Mouse (Mus musculus) splenic B cell, adult 2 months (primary cell): ENCODE data around the gene Plekha4.
"Not testable (repeated sequence)": the region's sequence is repeated elsewhere in the genome, so short reads cannot be mapped to it uniquely, and the experiment has no call there.

Experiments used
- DNase-seq: peaks from one replicate; pipeline ENCODE4 v3.0.0-alpha.2; 2011; ENCODE audit warnings: low read depth, low spot score
- H3K27me3 ChIP-seq: 2 replicates; pipeline ENCODE4 v1.6.1; 2012; ENCODE audit warnings: mild to moderate bottlenecking, low read length, moderate library complexity, mixed read lengths; ENCODE audit not compliant: control insufficient read depth, poor library complexity, insufficient read depth, severe bottlenecking
- H3K36me3 ChIP-seq: 2 replicates; pipeline ENCODE4 v1.6.1; 2012; ENCODE audit warnings: mild to moderate bottlenecking, low read length, moderate library complexity, mixed read lengths; ENCODE audit not compliant: control insufficient read depth, poor library complexity, insufficient read depth, severe bottlenecking

The Plekha4 gene

DNA sequence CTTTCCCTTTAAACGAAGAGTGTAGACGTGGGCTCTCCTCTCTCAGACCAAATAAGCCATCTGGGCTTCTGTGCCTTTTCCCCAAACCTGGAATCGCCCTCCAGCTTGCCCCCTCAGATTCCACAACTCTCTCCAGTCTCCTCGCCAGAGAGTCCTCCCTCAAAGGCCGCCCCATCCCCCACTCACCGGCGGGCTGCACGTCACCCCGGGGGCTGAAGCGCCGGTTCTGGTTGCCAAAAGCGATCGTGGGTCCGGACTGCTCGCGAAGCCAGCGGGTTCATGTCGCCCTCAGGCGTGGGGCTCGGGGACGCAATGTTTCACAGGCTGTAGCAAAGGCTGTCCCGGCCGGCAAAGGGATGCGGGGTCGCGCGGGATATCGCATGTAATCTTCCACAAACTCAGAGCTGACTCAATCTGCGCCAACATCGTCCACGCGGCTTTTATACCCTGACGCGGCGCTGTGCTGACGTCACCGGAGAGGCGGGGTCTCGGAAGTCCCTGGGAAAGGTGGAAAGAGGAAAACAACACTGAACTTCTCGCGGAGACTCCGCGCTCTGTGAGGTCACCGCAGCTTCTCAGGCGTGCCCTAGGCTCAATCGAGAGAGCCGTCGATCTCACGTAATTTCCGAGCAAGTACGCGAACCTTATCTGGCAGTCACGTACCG, at the start of gene Plekha4, which contains the start of gene Ppp1r15a:
TSS of gene Plekha4 (plus strand) at position 522 of the 665 bp plus-strand sequence.
TSS of gene Ppp1r15a (minus strand) at position 460 of the 665 bp plus-strand sequence.
- H3K36me3 ChIP-seq = no peaks in the 10 kb centered on the region
- no peaks in the 10 kb centered on the region; the same call in 1 of the 2 replicates for H3K27me3 ChIP-seq
- peak; percentile 98 for DNase-seq

DNA sequence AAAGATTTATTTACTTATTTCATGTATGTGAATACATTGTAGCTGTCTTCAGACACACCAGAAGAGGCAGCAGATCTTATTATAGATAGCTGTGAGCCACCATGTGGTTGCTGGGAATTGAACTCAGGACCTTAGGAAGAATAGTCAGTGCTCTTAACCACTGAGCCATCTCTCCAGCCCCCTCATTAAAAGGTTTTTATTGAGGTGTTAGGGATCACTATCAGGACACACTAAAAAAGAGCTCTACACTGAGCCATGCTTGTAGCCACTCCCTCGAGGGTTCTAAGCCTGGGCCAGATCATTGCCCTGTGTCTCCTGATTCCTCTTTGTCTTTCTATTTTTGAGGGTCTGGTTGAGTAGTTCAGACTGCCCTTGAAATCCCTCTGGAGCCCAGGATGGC, 49.7 kb upstream of the Plekha4 start:
- no peak for DNase-seq
- Histone ChIP-seq H3K27me3 (no peaks in the 10 kb centered on the region), H3K36me3 (no peaks in the 10 kb centered on the region)

DNA sequence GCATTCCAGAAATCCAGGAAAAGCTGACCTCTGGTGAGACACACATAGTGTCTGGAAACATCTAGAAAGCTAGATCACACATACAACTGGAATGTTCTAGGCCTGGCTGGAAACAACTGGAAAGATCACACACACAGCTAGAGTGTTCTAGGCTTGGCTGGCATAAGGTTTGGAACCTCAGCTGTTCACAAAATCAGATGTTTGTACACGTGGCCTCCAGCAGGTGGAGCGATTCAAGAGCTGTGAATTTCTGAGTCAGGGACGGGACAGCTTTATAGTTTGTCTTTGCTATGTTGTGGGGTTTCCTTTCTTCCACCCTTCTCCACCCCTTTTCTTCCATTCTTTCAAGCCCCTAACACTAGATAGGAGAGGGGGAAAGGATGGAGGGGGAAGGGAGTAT, 49.1 kb upstream of the Plekha4 start:
- peak; percentile 76 for DNase-seq
- no peaks in the 10 kb centered on the region for H3K36me3 ChIP-seq
- no peaks in the 10 kb centered on the region for H3K27me3 ChIP-seq

DNA sequence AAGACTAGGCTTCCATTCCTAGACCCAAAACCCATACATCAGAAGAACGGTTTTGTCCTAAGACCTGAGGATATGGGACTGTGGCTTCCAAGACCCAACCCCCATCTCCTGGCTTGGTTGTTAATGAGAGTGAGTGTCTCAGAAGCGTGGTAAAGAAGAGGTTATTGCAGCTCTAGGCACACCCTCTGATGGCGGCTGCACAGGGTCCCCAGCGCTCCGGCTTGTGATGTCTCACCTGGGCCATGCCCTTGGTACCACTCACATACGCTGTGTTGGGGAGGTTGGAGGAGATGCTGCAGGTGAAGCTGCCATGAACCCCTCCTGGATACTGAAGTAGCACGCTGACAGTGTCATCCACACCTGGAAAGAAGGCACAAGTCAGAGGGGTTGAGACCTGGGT, 47.4 kb upstream of the Plekha4 start:
- Histone ChIP-seq H3K27me3 (no peaks in the 10 kb centered on the region), H3K36me3 (no peaks in the 10 kb centered on the region)
- DNase-seq = no peak

DNA sequence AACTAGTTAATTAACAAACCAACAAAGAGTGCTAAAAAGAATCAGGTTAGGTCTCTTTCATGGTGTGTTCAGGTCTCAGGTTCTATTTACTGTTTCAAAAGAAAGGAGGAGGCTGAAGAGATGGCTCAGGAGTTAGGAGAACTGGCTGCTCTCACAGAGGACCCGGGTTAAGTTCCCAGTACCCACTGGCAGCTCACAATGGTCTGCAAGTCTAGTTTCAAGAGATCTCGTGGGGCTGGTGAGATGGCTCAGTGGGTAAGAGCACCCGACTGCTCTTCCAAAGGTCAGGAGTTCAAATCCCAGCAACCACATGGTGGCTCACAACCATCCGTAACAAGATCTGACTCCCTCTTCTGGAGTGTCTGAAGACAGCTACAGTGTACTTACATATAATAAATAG, 45.8 kb upstream of the Plekha4 start:
- not testable (repeated sequence) for H3K36me3 ChIP-seq, DNase-seq, H3K27me3 ChIP-seq

DNA sequence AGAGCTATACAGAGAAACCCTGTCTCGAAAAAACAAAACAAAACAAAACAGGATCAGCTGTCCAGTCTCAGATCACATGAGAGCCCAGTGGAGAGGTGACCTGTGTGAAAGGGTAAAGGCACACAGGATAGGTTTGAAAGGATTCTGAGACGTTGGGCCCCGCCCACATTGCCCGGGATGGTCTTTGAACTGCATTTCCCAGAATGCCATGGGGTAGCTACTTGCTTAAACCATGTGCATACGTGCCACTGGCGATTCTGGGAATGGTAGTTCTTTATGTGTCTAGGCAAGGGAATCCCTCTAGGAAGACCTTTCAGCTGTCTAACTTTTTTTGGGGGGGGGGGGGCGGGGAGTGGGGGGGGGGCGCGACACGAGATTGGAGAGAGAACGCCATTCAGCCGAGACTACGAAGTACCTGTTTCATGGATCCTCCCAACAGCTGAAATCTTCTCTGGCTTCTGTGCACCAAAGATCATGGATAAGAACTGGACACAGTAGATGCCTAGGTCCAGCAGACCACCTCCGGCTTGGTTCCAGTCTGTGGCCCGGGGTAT, 44.7 kb upstream of the Plekha4 start, which contains the start of gene Tulp2:
TSS of gene Tulp2 (plus strand) at position 504 of the 554 bp plus-strand sequence.
- DNase-seq = peak; percentile 64
- H3K36me3 ChIP-seq = no peaks in the 10 kb centered on the region
- H3K27me3 ChIP-seq = no peaks in the 10 kb centered on the region

DNA sequence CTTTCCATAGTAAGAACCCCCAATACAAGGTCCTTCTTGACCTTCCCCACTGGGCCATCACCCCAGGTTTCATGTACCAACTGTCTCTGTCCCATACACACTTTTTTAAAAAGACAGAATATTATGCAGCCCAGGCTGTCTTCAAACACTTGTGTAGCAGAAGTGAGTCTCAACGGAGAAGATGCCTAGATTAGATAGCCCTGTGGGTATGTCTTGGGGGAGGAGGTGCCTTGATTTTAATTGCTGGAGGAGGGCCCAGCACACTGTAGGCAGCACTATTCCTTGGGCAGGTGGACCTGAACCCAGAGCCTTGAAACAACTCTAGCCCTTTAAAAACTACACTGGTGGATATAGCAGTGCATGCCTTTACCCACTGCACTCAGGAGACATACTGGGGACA, 44.0 kb upstream of the Plekha4 start:
- no peaks in the 10 kb centered on the region for H3K27me3 ChIP-seq
- H3K36me3 ChIP-seq = no peaks in the 10 kb centered on the region
- no peak for DNase-seq

DNA sequence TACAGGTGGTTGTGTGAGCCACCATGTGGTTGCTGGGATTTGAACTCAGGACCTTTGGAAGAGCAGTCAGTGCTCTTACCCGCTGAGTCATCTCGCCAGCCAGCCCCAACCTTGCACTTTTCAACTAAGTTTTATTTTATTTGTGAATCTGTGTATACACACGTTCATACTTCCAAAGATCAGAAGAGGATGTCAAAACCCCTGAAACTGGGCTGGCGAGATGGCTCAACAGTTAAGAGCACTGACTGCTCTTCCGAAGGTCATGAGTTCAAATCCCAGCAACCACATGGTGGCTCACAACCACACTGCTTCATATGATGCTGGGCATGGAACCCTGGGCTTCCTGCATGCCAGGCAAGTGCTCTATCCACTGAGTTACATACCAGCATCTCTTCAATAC, 41.1 kb upstream of the Plekha4 start:
- H3K27me3 ChIP-seq, H3K36me3 ChIP-seq, DNase-seq: not testable (repeated sequence)

DNA sequence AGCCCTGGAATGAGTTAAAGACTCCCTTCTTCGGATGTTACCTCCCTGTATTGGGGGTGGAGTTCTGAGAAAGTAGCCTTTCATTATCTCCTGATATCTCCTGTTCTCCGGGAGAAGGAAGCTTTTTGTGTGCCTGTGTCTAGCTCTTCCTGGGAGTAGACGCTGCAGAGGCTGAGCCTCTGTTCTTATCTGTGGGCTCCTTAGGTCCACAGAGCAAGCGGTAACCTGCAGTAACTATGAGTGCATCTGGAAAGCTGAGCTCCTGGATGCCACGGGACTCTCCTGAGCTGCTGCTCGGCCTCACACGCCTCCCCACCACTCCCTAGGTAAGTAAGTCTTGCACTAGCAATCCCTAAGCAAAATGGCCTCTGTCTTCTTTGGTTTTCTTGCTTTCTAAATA, 40.0 kb upstream of the Plekha4 start:
- no peak for DNase-seq
- Histone ChIP-seq H3K36me3 (no peaks in the 10 kb centered on the region), H3K27me3 (no peaks in the 10 kb centered on the region)

DNA sequence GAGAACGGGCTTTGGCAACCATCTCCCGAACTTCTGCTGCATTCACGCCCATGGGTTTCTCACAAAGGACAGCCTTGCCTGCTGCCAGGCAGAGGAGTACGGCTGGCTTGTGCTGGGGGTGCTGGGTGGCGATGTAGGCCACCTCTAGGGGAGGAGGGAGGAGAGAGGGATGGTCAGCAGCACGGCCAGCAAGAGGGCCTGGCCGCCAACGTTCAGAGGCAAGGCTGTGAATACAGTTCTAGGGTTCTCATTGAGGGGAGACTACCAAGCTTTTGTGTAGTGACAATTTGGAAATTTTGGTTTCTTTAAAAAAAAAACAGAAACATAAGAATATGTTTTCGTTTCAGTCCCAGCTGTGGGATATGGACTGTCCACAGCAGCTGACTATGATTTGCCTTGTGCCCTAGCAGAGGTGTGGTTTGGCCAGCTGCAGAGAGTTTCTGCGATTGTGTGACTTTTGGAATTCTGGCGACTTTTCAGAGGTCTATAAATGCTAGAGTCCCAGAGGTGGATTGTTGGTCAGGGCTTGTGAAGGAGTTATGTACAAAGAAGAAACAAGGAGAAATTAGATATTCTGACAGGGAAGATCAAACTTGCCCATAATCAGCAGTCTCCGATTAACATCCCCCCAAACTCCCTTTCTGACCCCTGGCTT, 39.2 kb upstream of the Plekha4 start, which contains the start of gene Gm45808:
TSS of gene Gm45808 (minus strand) at position 51 of the 655 bp plus-strand sequence.
- no peak for DNase-seq

DNA sequence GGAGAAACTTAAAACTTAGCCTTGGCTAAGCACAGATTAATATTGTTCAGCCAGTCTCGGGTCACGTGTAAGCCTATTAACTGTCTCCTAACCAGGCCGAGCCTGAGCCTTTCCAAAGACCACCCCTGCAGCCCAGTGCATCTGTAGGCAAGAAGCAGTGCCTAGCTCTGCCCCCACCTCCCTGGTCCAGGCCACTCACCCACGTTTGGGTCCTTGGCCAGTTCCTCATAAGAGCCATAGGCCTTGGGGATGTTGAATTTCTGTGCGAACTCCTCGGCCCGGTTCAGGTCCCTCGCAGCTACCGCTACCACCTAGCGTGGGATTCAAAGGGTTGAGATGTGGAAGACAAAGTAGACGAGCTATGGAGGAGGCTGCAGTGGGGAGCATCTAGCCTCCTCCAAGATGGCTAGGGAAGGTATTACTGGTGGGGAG, 38.3 kb upstream of the Plekha4 start:
- DNase-seq = no peak
- no peaks in the 10 kb centered on the region for H3K36me3 ChIP-seq
- H3K27me3 ChIP-seq = no peaks in the 10 kb centered on the region

More for the DNA sequence above, 39.2 kb upstream of the Plekha4 start, which contains the start of gene Gm45808:
- no peaks in the 10 kb centered on the region for H3K36me3 ChIP-seq
- no peaks in the 10 kb centered on the region for H3K27me3 ChIP-seq

DNA sequence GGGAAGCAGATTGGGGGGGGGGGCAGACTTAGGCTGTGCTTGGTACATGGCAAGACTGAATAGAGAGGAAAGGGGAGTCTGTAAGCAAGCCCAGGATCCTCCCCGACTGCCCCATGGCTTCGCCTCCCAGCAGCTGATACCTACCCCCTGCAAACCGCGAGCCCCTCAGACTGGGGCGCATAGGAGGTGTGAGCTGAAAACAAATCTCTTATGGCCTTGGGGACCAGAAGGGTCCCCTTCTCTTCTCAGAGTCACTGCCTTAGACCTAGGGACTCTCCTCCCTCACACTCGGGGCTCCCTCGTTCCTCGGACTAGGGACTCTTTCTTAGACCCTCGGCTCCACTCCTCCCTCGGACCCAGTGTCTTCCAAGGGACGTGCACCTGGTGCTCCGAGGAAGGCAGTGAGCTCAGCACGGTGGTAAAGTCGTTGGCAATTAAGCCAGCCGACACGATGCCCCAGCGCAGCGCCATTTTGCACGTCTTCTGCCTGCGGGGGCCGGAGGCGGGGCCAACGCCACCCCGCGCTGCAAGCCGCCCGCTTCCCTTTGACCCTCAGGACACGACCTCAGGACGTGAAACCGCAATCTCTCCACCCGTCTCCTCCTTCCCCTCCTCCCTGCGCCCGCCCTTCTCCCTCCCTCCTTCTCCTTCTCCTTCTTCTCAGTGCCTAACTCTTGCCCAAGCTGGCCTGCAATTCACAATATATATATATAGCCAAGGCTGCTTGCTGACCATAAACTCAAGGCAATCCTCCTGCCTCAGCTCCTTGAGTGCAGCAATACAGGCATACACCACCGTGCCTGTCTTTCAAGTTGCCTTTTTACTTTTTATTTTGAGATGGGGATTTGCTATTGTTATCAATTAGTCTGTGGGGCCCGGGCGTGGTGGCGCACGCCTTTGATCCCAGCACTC, 37.6 kb upstream of the Plekha4 start, which contains the start of gene Dhdh:
TSS of gene Dhdh (minus strand) at position 513 of the 912 bp plus-strand sequence.
- Histone ChIP-seq H3K27me3 (no peaks in the 10 kb centered on the region), H3K36me3 (no peaks in the 10 kb centered on the region)
- DNase-seq = peak; percentile 52

DNA sequence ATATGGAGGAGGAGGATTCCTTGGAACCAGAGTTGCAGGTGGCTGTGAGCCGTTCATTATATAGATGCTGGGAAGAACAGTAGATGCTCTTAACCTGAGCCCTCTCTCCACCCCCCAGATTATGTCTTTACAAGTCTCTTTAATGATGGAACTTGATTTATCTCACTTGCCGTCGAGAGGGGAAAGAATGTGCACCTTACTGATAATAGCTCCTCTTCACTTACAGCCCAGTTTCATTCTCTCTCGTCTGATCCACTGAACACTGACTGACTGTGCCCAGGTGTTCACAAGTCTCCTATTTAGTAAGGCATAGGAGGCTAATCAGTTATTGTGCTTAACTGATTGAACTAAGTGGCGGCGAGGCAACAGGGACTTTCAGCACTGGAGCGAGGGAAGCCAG, 36.6 kb upstream of the Plekha4 start:
- Histone ChIP-seq H3K36me3 (no peaks in the 10 kb centered on the region), H3K27me3 (no peaks in the 10 kb centered on the region)
- DNase-seq = no peak

DNA sequence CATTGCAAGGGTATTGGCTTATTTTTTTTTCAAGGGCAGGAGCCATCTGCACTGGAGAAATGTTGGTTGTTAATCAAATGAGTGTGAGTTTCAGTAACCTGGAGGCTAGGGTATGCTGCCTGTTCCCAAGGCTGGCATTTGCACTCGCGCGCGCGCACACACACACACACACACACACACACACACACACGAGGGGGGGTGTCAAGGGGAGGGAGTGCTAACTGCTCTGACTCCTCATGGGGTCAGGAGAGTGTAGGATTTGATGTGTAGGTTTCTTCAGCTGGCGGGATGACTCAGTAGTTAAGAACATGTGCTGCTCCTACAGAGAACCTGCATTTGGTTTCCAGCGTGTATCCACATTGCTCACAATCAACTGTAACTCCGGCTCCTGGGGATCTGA, 35.3 kb upstream of the Plekha4 start:
- Histone ChIP-seq H3K36me3 (no peaks in the 10 kb centered on the region; the same call in none of the 2 replicates), H3K27me3 (no peaks in the 10 kb centered on the region)
- DNase-seq = no peak
